Mouse (Mus musculus) 3T3-L1 (cell line): ENCODE data around the gene Atp13a3.
"Not testable (repeated sequence)": the region's sequence is repeated elsewhere in the genome, so short reads cannot be mapped to it uniquely, and the experiment has no call there.

Source experiments
- DNase-seq: peaks from one replicate; pipeline ENCODE4 v3.0.0-alpha.2; 2015; ENCODE audit warnings: low read depth, low spot score

Atp13a3 gene

DNA sequence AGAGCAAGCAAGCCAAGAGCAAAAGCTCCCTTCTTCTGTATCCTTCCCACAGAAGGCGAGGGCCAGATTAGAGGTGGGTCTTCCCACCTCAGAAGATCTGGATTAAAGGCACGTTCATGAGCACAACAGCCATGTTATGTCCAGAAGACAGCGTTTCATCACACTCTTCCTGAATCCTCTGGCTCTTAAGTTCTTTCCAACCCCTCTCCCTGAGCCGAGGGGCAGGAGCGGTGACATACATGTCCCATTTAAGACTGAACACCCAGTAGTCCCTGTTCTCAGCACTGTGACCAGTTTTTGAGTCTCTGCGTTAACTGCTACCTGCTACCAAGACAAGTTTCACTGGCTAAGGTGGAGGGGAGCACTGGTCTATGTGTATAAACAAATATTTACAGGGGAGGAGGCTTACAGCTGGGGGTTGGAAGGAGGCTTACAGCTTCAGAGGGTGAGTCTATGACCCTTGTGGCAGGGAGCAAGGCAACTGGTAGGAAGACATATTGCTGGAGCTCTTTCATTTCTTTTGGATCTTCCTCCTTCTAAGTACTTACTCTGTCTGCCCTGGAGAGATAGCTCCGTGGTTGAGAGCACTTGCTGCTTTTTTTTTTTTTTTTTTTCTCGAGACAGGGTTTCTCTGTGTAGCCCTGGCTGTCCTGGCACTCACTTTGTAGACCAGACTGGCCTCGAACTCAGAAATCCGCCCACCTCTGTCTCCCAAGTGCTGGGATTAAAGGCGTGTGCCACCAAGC, at the start of gene Atp13a3:
Gene Atp13a3, minus strand, starts transcription at position 51 of the 746 bp plus-strand sequence.
- no peak for DNase-seq

DNA sequence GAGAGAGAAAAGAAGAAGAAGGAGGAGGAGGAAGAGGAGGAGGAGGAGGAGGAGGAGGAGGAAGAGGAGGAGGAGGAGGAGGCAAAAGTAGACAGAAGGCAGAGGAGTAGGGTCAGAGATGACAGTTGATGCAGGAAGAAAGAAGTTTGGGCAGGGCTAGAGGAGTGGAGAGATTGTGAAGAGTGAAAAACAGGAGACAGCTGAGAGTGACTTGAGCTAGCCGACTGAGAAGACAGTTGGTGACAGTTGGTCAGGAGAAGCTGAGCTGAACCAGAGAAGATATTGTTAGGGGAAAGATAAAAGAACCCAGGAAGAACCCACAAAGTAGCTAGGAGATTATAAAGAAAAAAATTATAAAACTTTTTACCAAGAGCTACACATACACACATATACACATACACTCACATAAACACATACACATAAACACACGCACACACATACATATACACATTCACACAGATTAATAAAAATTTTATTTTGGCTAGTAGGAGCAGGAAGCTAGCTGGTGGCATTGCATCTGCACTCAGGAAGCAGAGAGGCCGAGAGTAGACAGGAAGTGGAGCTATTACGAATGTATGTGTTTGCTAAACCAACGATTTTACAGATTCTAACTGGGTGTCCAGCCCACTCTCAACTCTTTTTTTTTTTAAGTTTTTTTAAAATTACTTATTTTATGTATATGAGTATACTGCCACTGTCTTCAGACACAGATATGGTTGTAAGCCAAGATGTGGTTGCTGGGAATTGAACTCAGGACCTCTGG, 47.6 kb upstream of the Atp13a3 start:
- DNase-seq, result no peak

DNA sequence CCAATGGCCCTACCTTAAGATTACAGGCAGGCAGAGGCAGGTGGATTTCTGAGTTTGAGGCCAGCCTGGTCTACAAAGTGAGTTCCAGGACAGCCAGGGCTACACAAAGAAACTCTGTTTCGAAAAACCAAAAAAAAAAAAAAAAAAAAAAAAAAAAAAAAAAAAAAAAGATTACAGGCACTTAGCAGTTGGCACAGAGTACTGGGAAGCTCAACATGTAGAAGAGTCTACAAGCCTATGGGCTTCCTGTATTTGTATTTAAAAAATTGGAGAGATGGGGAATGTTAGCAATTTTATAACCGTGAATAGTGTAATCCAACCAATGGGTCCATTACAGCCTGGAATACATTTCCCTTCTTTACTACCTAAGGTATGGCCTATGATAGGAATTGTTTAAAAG, 45.4 kb upstream of the Atp13a3 start:
- DNase-seq, result not testable (repeated sequence)

- no peak for DNase-seq
These were observed 43.2 kb upstream of the Atp13a3 start for GRCm38 (mm10) chr16:30449017-30449416.

GRCm38 (mm10) chr16:30448169-30448568, 42.4 kb upstream of the Atp13a3 start:
- DNase-seq, result no peak

GRCm38 (mm10) chr16:30447642-30448041, 41.9 kb upstream of the Atp13a3 start:
- no peak for DNase-seq

- DNase-seq, result no peak
These were observed 37.6 kb upstream of the Atp13a3 start for GRCm38 (mm10) chr16:30443411-30443810.

GRCm38 (mm10) chr16:30442451-30442850, 36.7 kb upstream of the Atp13a3 start:
- peak; percentile 90 for DNase-seq

- peak; percentile 32 for DNase-seq
These were observed 35.6 kb upstream of the Atp13a3 start for GRCm38 (mm10) chr16:30441409-30441808.

GRCm38 (mm10) chr16:30439841-30440240, 34.1 kb upstream of the Atp13a3 start:
- DNase-seq, result peak; percentile 93

DNA sequence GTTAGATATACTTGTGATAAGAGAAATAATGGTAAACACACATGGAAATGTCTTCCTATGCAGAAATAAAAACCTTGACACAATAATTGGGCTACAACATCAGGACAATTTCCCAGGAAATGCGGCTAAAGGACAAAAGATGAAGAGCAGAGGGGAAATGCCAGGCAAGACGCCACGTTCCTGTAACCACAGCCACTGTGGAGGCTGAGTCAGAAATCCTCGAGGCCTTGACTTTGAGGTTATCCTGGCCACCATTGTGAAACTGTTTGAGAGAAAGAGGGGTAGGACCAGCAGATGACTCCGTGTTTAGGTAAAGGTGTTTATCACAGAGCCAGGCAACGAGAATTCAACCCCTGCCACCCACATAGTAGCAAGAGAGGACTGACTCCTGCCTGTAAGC, 33.6 kb upstream of the Atp13a3 start:
- DNase-seq, result peak; percentile 99

GRCm38 (mm10) chr16:30436276-30436675, 30.5 kb upstream of the Atp13a3 start:
- DNase-seq, result no peak

DNA sequence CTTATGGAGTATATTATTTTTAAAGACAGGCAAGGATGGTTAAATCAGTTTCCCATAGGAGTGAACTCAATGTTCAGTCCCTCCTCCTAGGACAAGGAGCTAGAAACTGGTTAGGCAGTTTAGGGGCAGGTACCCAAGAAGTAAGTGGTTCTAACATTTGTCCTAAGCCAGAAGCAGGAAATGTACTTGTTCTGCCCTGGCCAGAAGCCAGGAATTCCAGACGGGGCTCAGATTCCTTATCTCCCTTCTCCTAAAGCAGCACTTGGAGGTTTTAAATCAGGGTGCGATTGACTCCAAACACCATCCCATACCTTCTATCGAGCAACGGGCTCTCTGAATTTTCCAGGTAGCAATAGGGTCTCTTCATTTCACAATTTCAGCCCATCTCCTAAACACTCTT, 29.6 kb upstream of the Atp13a3 start:
- peak; percentile 53 for DNase-seq

DNA sequence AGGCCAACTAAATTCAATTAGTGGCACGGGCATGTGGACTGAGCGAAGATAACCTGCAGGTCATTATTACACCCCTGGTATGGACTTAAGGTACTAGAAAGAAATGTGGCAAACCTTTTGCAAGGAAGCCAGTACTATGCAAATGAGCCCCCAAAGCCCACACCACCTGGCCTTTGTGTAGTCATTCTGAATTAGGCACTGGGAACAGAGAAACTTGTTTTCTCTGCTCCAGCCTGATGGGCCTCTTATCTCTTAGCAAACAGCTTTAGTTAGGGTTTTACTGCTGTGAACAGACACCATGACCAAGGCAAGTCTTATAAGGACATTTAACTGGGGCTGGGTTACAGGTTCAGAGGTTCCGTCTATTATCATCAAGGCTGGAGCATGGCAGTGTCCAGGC, 27.4 kb upstream of the Atp13a3 start:
- DNase-seq, result no peak

DNA sequence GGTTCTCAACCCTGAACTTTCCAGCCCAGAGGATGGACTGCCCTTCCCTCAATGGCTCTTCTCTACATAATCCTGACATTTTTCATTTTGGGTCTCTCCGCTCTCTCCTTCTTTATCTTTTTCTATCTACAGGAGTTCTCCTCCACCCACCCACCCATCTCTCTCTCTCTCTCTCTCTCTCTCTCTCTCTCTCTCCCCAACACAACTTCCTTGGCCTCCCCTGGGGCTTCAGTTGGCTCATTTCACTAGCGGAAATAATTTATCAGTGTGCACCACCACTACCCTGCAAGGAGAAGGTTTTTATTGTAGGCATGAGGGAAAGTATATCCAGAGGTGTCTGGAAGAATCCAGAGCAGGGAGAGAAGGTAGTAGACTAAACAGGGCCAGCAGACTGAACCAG, 26.3 kb upstream of the Atp13a3 start:
- DNase-seq, result no peak

DNA sequence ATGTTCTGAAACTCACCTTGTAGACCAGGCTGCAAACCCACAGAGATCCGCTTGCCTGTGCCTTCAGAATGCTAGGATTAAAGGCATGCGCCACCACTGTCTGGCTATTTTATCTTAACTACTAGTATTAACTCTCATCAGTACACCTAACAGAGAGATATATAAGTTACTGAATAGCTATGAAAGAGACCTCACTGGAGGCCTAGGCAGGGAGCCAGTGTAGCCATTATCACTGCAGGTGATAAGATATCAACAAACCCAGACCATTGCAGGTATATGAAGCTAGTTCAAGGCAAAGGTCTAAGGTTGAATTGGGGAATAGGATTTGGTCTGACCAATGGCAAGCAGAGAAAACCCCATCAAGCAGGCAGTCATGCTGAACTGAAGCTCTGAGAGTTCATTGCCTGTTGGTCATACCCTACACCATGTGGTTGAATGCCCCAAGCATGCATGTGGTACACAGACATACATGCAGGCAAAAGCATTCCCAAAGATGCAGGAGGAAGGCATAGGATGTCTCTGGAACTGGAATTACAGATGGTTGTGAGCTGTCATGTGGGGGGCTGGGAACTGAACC, 24.8 kb upstream of the Atp13a3 start:
- no peak for DNase-seq

GRCm38 (mm10) chr16:30428753-30429260, 23.0 kb upstream of the Atp13a3 start:
- DNase-seq, result peak; percentile 42

- DNase-seq, result peak; percentile 54
These were observed 21.7 kb upstream of the Atp13a3 start for GRCm38 (mm10) chr16:30427466-30427865.

DNA sequence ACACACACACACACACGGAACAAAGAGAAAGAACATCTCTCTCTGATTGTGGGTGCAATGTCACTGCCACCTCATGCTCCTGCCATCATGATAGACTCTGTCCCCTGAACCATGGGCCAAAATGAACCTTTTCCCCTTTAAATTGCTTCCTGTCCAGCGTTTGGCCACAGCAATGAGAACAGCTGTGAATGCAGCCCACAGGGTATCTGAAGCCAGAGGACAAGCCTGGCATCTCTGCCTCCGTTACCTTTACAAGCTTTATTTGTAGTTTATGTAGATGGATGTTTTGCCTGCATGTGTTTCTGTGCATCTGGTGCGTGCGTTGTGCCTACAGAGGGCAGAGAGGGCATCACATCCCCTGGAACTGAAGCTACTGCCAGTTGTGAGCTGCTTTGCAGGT, 21.2 kb upstream of the Atp13a3 start:
- DNase-seq, result no peak

GRCm38 (mm10) chr16:30425980-30426379, 20.2 kb upstream of the Atp13a3 start:
- DNase-seq, result peak; percentile 57

- DNase-seq, result no peak
These were observed 18.3 kb upstream of the Atp13a3 start for GRCm38 (mm10) chr16:30424053-30424452.

DNA sequence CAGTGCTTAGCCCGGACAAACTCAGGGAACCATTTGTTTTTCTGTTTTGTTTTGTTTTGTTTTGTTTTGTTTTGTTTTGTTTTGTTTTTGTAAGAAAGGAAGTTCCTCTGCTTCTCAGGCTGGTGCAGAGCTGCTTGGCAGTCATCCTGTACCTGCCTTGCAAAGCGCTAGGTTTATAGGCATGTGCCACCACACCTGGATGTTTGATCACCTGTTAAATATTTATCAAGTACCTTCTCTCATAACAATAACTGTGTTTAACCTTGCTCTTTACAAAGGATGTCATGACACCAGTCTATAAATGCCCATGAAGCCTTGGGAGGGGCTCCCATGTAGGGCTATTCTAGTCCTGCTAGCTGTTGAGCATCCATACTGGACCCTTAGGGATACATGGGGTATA, 10.9 kb upstream of the Atp13a3 start:
- no peak for DNase-seq
